Mouse (Mus musculus) liver, embryonic 12.5 days (tissue): ENCODE results near the gene Tmem223. TPM values are rescaled to one million over a fixed set of nuclear protein-coding genes. Genes with fewer than 3 reads are reported as not detected.

Source experiments
- ATAC-seq: fragments of 200-750 bp; cut with Nextera tagmentation; 2 replicates; pipeline ENCODE4 v1.8.0; 2017; ENCODE audit warnings: moderate number of reproducible peaks, mild to moderate bottlenecking, moderate library complexity
- H3K27ac ChIP-seq: fragments of 300-500 bp; sonication (generic); 2 replicates; pipeline ENCODE4 v1.5.1; 2016; ENCODE audit warnings: mild to moderate bottlenecking
- H3K27me3 ChIP-seq: fragments of 300-500 bp; sonication (generic); replicated peaks from 2 replicates; pipeline ENCODE4 v1.6.1; 2016; ENCODE audit warnings: mild to moderate bottlenecking, moderate library complexity
- H3K36me3 ChIP-seq: fragments of 300-500 bp; sonication (generic); 2 replicates; pipeline ENCODE4 v1.6.1; 2016; ENCODE audit warnings: mild to moderate bottlenecking, moderate library complexity
- H3K4me1 ChIP-seq: fragments of 300-500 bp; sonication (generic); 2 replicates; pipeline ENCODE4 v1.6.1; 2016
- H3K4me2 ChIP-seq: fragments of 300-500 bp; sonication (generic); 2 replicates; pipeline ENCODE4 v1.6.1; 2016; ENCODE audit warnings: mild to moderate bottlenecking, moderate library complexity
- H3K4me3 ChIP-seq: fragments of 300-500 bp; sonication (generic); 2 replicates; pipeline ENCODE4 v1.5.1; 2016; ENCODE audit warnings: mild to moderate bottlenecking, moderate library complexity
- H3K9ac ChIP-seq: fragments of 300-500 bp; sonication (generic); 2 replicates; pipeline ENCODE4 v1.6.1; 2016; ENCODE audit warnings: mild to moderate bottlenecking, moderate library complexity
- H3K9me3 ChIP-seq: fragments of 300-500 bp; sonication (generic); replicated peaks from 2 replicates; pipeline ENCODE4 v1.6.1; 2016; ENCODE audit warnings: mild to moderate bottlenecking, moderate library complexity
- WGBS: fragments of 180-500 bp; shearing (Covaris S2); methylation state at CpG from one replicate; pipeline ENCODE4 v1.1.7; 2016; ENCODE audit not compliant: insufficient replicate concordance; 5-methylcytosine and 5-hydroxymethylcytosine counted together
- microRNA-seq: library from miRNA; unstranded; fragments of <30 nt; microRNA quantifications from one replicate; pipeline ENCODE4, GENCODE M21; 2017
- polyA plus RNA-seq: library from polyadenylated mRNA; unstranded; fragments of >200 nt; fragmentation: Nextera tagmentation; extraction: Ambion mirVana; gene quantifications from 2 replicates; pipeline ENCODE4 v1.2.1, GENCODE M21; 2016

Tmem223 gene
- polyA plus RNA-seq, 1 experiment from 2014 or later: 80.0 TPM

- H3K36me3 ChIP-seq: peaks cover 55% of the 10 kb centered on the region
- H3K9me3 ChIP-seq: no peaks in the 10 kb centered on the region
- peak overlapping the region; percentile 84 for H3K4me2 ChIP-seq
- ATAC-seq: no peak
- H3K4me1 ChIP-seq: peaks cover 34% of the 10 kb centered on the region
- H3K27ac ChIP-seq: 0 out of 2 replicates have a peak overlapping the region, but pooled peaks have one; percentile 1
- H3K4me3 ChIP-seq: peak overlapping the region; percentile 100; the same call in 1 of the 2 replicates
- 74% methylated on average over 3 of the region's 3 CpGs for WGBS
- peak overlapping the region; percentile 14 for H3K9ac ChIP-seq
- H3K27me3 ChIP-seq: no peaks in the 10 kb centered on the region
Observed at GRCm38 (mm10) chr19:8817001-8817400, 46.2 kb downstream of the Tmem223 start.

GRCm38 (mm10) chr19:8818301-8818798, 47.6 kb downstream of the Tmem223 start:
- Histone ChIP-seq H3K9ac (peak overlapping the region; percentile 99), H3K4me1 (peaks cover 47% of the 10 kb centered on the region), H3K27me3 (no peaks in the 10 kb centered on the region)

GRCm38 (mm10) chr19:8818801-8819595, 48.2 kb downstream of the Tmem223 start, which contains the start of gene Ttc9c:
Ttc9c (minus strand) TSS chr19:8819333.
- peak; percentile 81 for ATAC-seq
- Histone ChIP-seq H3K27ac (peak within 1 kb of the TSS; percentile 100), H3K9ac (peak within 1 kb of the TSS; percentile 99), H3K9me3 (no peaks in the 10 kb centered on the region), H3K4me1 (peaks cover 47% of the 10 kb centered on the region), H3K4me2 (peak within 1 kb of the TSS; percentile 84), H3K36me3 (peaks cover 55% of the 10 kb centered on the region), H3K27me3 (no peaks in the 10 kb centered on the region), H3K4me3 (peak within 1 kb of the TSS; percentile 100)
- WGBS: 1% methylated on average over 33 of the region's 33 CpGs

More at GRCm38 (mm10) chr19:8818301-8818798, 47.6 kb downstream of the Tmem223 start:
- H3K36me3 ChIP-seq: peaks cover 55% of the 10 kb centered on the region
- WGBS: 14% methylated on average over 14 of the region's 14 CpGs
- no peaks in the 10 kb centered on the region for H3K9me3 ChIP-seq
- peak overlapping the region; percentile 84 for H3K4me2 ChIP-seq
- H3K27ac ChIP-seq: peak overlapping the region; percentile 100
- H3K4me3 ChIP-seq: peak overlapping the region; percentile 100
- ATAC-seq: no peak

GRCm38 (mm10) chr19:8819596-8820423, 49.0 kb downstream of the Tmem223 start, which contains the start of gene Hnrnpul2:
Hnrnpul2 (plus strand) TSS chr19:8820010.
- Histone ChIP-seq H3K27me3 (no peaks in the 10 kb centered on the region), H3K4me2 (peak within 1 kb of the TSS; percentile 84), H3K4me3 (peak within 1 kb of the TSS; percentile 100), H3K4me1 (peaks cover 47% of the 10 kb centered on the region), H3K27ac (peak within 1 kb of the TSS; percentile 100), H3K9me3 (no peaks in the 10 kb centered on the region), H3K36me3 (peaks cover 56% of the 10 kb centered on the region), H3K9ac (peak within 1 kb of the TSS; percentile 99)
- ATAC-seq: peak; percentile 92
- under 1% methylated on average over 83 of the region's 83 CpGs for WGBS

- ATAC-seq: peak; percentile 63
- peak overlapping the region; percentile 100 for H3K27ac ChIP-seq
- H3K4me2 ChIP-seq: peak overlapping the region; percentile 84
- H3K36me3 ChIP-seq: peaks cover 56% of the 10 kb centered on the region
- H3K9me3 ChIP-seq: no peaks in the 10 kb centered on the region
- H3K27me3 ChIP-seq: no peaks in the 10 kb centered on the region
- H3K9ac ChIP-seq: peak overlapping the region; percentile 99
- whole genome bisulfite sequencing: under 1% methylated on average over 48 of the region's 48 CpGs
- peaks cover 47% of the 10 kb centered on the region for H3K4me1 ChIP-seq
- H3K4me3 ChIP-seq: peak overlapping the region; percentile 100
Observed at GRCm38 (mm10) chr19:8820424-8820956, 49.7 kb downstream of the Tmem223 start.

- peak overlapping the region; percentile 100 for H3K4me3 ChIP-seq
- H3K4me2 ChIP-seq: peak overlapping the region; percentile 84
- WGBS: under 1% methylated on average over 7 of the region's 7 CpGs
- peaks cover 43% of the 10 kb centered on the region for H3K4me1 ChIP-seq
- no peaks in the 10 kb centered on the region for H3K9me3 ChIP-seq
- peak overlapping the region; percentile 99 for H3K9ac ChIP-seq
- peaks cover 55% of the 10 kb centered on the region for H3K36me3 ChIP-seq
- H3K27me3 ChIP-seq: no peaks in the 10 kb centered on the region
- no peak for ATAC-seq
- H3K27ac ChIP-seq: peak overlapping the region; percentile 100
Observed at GRCm38 (mm10) chr19:8821146-8821545, 50.4 kb downstream of the Tmem223 start.

Small RNA genes lying within 50 kb of the gene (microRNA-seq; reads per million reads assigned to microRNA genes)
- gene Mir6992: not detected

Other genes starting within 250 kb of the Tmem223 start
- gene Slc22a8, start 179.7 kb upstream of the Tmem223 start, polyA plus RNA-seq: 1.6 and 1.7 TPM in 2 replicates
- gene Slc22a6, start 153.0 kb upstream of the Tmem223 start, polyA plus RNA-seq: not detected in 2 replicates
- not detected in 2 replicates for gene Chrm1, start 107.2 kb upstream of the Tmem223 start, polyA plus RNA-seq
- gene Slc3a2, start 47.6 kb upstream of the Tmem223 start, polyA plus RNA-seq: 133 and 141 TPM in 2 replicates
- gene Wdr74, start 35.2 kb upstream of the Tmem223 start, polyA plus RNA-seq: 87.1 and 95.9 TPM in 2 replicates
- 2.1 and 2.3 TPM in 2 replicates for gene 1700092M07Rik, start 30.3 kb upstream of the Tmem223 start, polyA plus RNA-seq
- gene Stx5a, start 29.6 kb upstream of the Tmem223 start, polyA plus RNA-seq: 56.2 and 58.4 TPM in 2 replicates
- 116 and 130 TPM in 2 replicates for gene Nxf1, start 13.9 kb upstream of the Tmem223 start, polyA plus RNA-seq
- gene Tmem179b, start 3.5 kb downstream of the Tmem223 start, polyA plus RNA-seq: 99.1 and 104 TPM in 2 replicates
- gene Taf6l, start 15.4 kb downstream of the Tmem223 start, polyA plus RNA-seq: 21.8 and 23.1 TPM in 2 replicates
- 105 and 110 TPM in 2 replicates for gene Polr2g, start 27.6 kb downstream of the Tmem223 start, polyA plus RNA-seq
- gene Zbtb3, start 31.6 kb downstream of the Tmem223 start, polyA plus RNA-seq: 2.3 and 2.8 TPM in 2 replicates
- 29.6 and 31.6 TPM in 2 replicates for gene Ttc9c, start 48.3 kb downstream of the Tmem223 start, polyA plus RNA-seq
- 3.5 and 3.6 TPM in 2 replicates for gene Hnrnpul2, start 49.0 kb downstream of the Tmem223 start, polyA plus RNA-seq
- 0.26 TPM in 1 of 2 replicates, not detected in the other for gene AC129217.1, start 58.8 kb downstream of the Tmem223 start, polyA plus RNA-seq
- gene Bscl2, start 66.5 kb downstream of the Tmem223 start, polyA plus RNA-seq: 37.0 and 45.2 TPM in 2 replicates
- 0.62 and 0.65 TPM in 2 replicates for gene Gng3, start 68.2 kb downstream of the Tmem223 start, polyA plus RNA-seq
- gene Lrrn4cl, start 79.8 kb downstream of the Tmem223 start, polyA plus RNA-seq: 0.11 TPM in 1 of 2 replicates, not detected in the other
- gene Ubxn1, start 100.5 kb downstream of the Tmem223 start, polyA plus RNA-seq: 133 and 135 TPM in 2 replicates
- 40.6 and 43.4 TPM in 2 replicates for gene Uqcc3, start 109.9 kb downstream of the Tmem223 start, polyA plus RNA-seq
- gene Lbhd1, start 112.7 kb downstream of the Tmem223 start, polyA plus RNA-seq: 76.1 and 80.4 TPM in 2 replicates
- gene Gm49403, start 112.9 kb downstream of the Tmem223 start, polyA plus RNA-seq: not detected in 2 replicates
- 107 and 111 TPM in 2 replicates for gene 1810009A15Rik, start 117.9 kb downstream of the Tmem223 start, polyA plus RNA-seq
- gene Gm49416, start 117.9 kb downstream of the Tmem223 start, polyA plus RNA-seq: not detected in 2 replicates
- gene Ints5, start 122.0 kb downstream of the Tmem223 start, polyA plus RNA-seq: 39.9 and 40.8 TPM in 2 replicates
- 61.9 TPM in 2 replicates for gene Ganab, start 127.1 kb downstream of the Tmem223 start, polyA plus RNA-seq
- 28.4 and 31.7 TPM in 2 replicates for gene B3gat3, start 149.4 kb downstream of the Tmem223 start, polyA plus RNA-seq
- 3.0 and 3.4 TPM in 2 replicates for gene Rom1, start 158.4 kb downstream of the Tmem223 start, polyA plus RNA-seq
- 21.3 and 23.0 TPM in 2 replicates for gene Eml3, start 158.6 kb downstream of the Tmem223 start, polyA plus RNA-seq
- gene Mta2, start 170.9 kb downstream of the Tmem223 start, polyA plus RNA-seq: 138 and 140 TPM in 2 replicates
- gene Tut1, start 182.9 kb downstream of the Tmem223 start, polyA plus RNA-seq: 26.0 and 27.7 TPM in 2 replicates
- gene Eef1g, start 196.0 kb downstream of the Tmem223 start, polyA plus RNA-seq: 358 and 366 TPM in 2 replicates
- 1.8 and 2.0 TPM in 2 replicates for gene Ahnak, start 218.3 kb downstream of the Tmem223 start, polyA plus RNA-seq